Mouse (Mus musculus) megakaryocyte, adult 5-6 weeks (primary cell): ENCODE results near the gene Svop. TPM values are rescaled to one million over a fixed set of nuclear protein-coding genes. Genes with fewer than 3 reads are reported as not detected.

Experiments
- ATAC-seq: 2 replicates; pipeline ENCODE4 v1.8.0; 2016; ENCODE audit warnings: mild to moderate bottlenecking, inconsistent platforms; ENCODE audit not compliant: poor library complexity, severe bottlenecking
- total RNA-seq, 2 experiments: library from RNA; stranded (forward) in 1 of 2; stranded (reverse) in 1 of 2; fragments of 153-499, 151-499 nt in 1 of 2; fragments of 221-1000, 200-1000 nt in 1 of 2; gene quantifications; 2 replicates each; pipeline versions ENCODE4 v1.2.3 to v1.2.4; 2015 to 2017

The Svop gene
- total RNA-seq, 2 experiments from 2014 or later, result not detected

DNA sequence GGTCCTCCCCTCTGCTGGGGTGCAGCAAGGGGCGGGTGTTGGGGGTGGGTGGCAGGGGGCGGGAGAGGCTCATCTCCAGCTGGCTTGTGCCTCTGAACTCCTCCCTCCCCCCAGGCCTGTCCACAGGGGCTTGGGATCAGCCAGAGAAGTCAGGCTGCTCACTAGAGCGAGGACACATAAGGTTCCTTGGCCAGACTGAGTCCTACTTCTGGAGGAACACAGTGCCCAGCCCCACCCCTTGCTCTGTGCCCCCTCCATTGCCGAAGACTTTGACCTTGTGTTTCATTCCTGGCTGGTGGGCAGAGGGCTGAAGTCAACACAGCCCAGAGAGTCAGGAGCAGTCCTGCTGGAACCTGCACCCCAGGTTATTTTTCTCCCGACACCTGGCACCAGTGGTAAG is 87.8 kb downstream of the Svop start, which contains the start of gene Dao:
Dao (plus strand) TSS at position 162 of the 400 bp plus-strand sequence.
- ATAC-seq, result no peak

DNA sequence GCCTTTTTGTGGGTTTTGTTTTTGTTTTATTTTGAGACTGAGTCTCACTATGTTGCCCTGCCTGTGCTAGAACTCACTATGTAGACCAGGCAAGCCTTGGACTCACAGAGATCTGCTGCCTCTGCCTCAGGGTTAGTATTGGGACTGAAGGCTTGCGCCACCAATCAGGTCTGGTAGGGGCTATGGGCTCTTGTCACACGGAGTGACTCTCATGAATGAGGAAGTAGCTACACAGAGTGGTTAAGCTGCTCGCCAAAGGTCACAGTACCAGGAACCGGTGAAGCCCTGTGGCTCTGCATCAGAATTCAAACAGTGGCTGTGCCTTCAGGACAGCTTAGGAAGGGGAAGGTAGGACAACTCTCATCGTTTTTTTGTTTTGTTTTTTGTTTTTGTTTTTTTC is 92.0 kb downstream of the Svop start:
- ATAC-seq, result peak; percentile 99

DNA sequence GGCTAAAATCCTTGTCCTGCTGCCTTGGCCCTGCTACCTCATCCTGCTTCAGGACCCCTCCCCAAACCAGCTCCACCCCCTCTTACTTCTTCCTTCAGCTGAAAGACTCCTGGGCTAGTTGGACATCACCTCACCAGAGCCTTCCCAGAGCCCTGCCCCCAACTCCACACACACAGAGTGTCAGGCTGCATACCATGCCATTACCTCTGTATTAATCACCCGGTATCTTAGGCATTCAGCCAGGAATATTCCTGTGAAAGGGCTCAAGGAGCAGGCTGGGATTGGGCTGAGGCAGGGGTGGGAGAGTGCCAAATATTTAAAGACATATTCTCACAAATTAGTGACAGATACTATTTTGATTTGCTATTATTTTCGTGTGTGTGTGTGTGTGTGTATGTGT is 94.9 kb downstream of the Svop start:
- no peak for ATAC-seq

DNA sequence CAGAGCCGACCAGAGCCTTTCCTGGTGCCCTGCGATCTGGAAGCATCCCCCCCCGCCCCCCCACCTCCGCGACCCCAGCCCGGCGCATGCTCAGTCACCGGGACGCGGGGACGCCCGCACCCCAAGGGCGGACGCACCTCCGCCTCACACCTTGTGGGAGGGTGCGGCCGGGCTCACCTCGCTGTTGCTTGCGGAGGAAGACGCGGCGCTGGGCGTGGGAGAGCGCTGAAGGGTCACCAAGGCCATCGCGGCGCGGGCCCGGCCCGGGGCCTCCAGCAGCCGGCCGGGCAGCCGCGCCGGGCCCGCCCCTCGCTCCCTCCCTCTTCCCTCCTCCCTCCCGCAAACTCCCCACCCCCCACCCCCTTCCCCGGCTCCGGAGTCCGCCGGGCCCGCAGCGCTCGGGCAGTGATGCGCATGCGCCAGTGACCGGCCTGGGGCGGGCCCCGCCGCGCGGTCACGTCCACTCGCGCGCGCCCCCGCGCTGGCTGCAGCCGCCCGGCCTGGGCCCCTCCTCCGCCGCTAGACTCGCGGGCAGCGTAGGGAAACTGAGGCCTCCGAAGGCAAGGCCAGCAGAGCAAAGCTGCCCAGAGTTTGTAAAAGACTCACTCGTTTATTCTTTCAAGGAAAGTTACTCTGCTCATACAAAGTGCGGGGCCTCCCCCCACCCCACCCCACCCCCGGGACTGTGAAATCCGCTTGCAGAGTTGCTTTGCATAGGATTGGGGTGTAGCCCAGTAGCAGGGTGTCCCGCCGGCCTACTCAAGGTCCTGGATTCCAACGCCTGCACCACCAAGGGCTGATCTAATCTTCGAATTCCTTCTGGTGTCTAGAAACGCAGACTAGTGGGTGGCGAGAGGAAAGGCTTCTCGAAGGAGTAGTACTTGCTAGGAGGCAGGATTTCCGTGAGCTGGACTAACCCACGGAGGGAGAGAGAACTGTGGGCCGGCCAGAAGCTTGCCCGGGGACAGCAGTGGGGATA is 97.6 kb downstream of the Svop start, which contains the start of gene Ssh1:
Ssh1 (minus strand) TSS at position 408 of the 979 bp plus-strand sequence.
- ATAC-seq, result peak; percentile 68

DNA sequence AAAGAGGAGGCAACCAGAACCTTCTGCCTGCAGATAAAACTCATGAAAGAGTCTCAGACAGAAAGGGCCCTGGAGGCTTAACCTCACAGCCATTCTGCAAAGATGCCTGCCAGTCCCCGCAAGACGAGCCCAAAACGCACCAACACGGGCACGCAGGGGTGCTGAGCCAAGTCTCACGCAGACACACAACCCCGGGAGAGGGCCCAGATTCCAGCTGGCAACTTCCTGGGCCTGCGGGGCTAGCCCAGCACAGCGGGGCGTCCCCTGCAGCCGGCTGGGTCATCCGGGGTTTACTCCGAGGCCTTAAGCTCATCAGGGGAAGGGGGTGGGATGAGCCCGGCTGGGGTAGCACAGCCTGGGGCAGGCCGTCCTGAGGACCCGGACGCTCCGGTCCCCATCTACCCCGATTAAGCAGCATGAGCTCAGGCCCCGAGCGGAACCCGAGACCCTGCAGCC is 98.3 kb downstream of the Svop start:
- ATAC-seq, result peak; percentile 23

DNA sequence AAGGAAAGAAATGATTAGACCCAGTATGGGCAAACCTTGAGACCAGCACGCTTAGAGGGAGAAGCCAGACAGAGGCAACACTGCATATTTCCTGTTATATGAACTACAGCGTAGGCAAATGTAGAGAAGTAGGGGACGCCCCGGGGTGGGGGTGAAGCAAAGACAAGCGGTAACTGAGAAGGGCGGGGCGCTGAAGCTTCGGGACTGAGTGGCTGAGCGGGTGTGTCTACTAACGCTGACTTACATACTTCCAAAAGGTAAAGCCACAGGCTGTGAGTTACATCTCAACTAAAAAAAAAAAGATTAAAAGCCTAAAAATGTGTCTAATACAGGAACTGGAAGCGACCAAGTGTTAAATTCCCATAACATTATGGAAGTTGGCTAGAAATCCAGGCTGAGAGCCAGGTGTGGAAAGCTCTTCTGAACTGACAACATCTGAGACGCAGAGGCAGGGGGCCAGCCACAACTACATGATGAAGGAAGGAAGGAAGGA is 99.0 kb downstream of the Svop start:
- peak; percentile 86 for ATAC-seq

DNA sequence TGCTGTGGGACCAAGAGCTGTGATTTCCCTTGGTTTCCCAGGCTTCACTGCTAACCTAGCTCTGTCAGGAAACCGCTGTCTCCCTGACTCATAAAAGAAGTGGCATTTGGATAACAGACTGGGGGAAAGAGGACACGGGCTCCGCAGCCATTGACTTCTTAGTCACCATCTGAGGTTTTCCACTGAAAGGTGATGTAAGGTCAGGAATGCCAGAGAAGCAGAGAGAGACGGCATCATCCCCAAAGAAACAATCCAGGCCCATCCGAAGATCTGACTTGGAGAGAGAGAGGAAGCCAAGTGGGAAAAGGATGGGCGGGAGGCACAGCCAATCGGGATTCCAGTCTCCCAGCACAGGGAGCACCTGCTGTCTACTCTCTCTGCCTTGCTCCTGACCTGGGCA is 100.2 kb downstream of the Svop start:
- ATAC-seq, result no peak

DNA sequence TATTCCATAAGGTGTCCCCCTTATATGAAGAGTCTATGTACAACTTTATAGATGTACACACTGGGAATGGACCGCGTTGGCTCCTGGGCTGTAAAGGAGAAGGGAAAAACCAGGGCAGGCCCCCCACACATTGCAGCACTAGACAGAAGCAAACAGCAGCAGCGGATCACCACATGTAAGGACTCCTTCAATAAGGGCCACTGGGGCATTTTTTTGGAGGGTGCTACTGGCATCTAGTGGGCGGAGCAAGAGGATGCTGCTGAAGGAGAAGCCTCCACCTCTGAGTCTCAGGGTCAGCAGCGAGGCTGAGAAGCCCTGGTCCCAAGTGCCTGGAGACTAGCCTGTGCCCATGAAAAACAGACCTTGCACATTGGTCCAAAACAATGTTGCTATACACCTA is 100.8 kb downstream of the Svop start:
- ATAC-seq, result no peak

DNA sequence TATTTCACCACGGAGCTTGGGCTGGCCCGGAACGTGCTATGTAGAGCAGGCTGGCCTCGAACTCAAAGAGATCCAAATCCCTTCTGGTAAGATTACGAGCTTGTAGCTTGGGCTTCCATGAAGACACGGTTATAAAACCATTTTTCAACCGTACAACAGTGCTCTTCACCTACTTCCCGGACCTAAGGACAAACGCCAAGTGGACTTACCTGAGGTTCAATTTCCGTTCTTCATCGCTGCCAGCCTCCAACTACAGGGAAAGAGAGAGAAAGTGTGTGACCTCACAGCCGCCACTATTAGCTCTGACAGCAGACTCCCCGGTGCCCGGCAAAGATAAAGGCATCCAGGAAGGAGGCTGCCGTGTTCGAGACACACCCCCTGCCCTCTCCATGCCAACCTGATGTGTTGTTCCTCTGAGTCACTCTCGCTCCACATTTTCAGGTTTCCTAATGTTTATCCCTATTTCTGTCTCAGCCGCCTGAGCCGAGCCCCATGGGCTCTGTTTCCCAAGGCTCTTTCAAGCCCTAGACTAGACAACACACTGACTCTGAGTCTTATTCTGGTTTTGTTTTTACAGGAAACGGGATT is 101.8 kb downstream of the Svop start:
- ATAC-seq, result no peak

DNA sequence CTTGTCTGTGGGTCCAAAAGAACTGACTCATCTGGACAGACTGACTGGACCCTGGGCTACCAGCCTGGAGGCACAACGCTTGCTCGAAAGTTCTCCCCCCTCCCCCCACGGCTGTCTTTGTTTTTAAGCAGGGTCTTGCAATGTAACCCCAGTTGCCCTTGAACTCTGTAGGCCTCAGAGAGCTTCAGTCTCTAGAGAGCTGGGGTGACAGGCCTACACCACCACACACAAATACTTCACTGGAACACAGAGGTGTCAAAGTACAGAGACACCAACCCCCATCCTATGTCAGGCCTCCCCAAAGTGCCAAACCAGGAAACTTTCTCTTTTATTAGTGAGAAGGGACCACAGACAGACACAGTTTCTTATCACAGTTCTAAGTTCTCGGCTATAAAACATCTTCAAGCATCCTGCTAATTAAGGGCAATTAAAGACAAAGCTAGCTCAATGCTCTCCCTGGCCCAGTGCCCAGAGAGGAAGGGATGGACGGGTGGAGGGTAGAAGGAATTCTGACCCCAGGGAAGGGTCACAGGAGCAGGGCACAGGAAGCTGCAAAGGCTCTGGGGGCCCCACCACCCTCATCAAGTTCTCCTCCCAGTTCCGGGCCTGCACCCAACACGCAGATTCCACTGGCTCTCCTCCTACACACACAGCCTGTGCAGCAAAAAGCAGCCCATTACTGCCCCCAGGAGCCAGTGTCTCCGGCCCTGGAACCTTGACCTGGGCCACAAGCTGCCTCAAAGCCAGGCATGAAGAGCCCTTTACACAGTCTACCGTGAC is 105.0 kb downstream of the Svop start:
- no peak for ATAC-seq

DNA sequence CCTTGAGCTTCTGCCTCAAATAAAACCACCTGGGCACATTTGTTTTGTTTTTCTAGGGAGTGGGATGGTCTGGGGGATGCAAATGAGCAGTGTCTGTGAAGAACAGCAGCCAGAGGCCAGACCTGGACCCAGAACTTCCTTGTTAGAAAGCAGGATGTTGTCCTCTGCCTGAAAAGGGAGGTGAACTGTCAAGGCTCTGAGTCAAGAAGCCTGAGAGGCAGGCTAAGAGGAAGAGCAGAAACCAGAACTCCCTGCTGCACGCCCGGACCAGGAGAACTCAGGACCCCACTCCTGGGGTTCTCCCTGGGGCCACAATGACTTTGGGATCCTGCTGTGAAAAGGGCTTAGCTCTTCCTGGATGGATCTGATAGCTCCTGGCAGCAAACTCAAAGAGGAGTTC is 105.6 kb downstream of the Svop start:
- ATAC-seq, result no peak

DNA sequence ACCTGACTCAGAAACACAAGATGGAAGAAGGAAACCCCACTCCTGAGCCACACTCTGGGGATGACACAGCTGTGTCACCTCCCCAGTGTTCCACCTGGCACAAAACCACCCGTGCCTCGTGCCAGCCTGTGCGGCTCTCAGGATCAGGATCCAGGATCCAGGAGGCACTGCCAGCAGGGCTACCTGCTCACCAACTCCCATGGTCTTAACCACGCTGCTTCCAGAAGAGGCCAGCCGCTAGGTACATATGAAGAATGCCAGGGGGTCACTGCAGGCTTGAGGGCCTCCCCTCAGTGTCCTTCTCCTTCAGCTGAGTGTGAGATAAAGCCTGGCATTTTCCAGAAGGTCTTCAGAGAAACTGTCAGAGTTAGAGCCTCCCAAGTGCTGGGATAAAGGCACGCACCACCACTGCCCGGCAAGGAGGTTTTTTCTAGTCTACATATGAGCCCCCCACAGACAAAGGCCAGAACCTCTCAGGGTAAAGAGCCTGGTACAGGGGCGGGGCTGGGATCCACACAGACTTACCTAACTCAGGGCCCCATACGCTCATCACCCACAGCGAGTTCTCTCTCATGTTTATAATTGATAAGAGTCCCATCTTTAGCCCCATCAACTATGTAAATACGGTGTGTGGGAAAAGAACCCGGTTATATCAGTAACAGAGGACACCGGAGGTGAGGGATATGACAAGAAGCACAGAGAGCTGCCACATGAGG is 107.2 kb downstream of the Svop start:
- ATAC-seq, result 0 out of 2 replicates have a peak, but pooled peaks have one; percentile 31

DNA sequence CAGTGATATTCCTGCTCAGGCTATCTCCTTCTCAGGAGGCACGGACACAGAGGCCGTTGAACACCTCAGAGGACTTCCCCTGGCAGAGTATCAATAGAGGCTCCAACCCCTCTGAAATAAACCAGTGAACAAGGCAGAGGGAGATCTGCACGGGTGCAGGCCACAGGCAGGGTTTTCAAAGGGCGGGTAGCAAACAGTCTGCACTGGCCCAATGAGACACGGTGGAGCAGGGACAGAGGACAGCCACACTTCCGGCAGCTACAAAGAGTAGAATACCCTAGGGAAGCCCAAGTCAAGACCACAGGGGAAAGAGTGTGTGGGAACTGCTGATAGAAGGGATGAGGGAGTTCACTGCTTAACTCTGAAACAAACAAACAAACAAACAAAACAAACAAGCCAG is 107.8 kb downstream of the Svop start:
- no peak for ATAC-seq

DNA sequence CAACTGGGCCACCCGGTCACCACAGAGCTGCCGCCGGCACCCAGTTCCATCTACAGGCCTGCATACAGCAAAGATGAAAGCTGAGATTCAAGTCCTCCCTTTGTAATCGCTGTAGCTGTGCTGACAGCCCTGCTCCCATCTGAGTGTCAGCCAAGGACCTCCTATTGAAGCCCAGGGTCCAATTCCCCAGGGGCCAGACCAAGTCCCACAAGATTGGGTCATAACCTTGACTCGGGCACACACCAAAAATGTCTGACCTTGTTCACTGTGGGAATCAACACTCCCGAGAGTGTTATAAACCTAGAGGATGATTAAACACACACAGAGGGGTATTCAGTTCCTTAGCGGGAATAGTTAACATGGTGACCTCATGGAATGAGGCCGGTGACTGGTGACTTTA is 109.5 kb downstream of the Svop start:
- no peak for ATAC-seq

DNA sequence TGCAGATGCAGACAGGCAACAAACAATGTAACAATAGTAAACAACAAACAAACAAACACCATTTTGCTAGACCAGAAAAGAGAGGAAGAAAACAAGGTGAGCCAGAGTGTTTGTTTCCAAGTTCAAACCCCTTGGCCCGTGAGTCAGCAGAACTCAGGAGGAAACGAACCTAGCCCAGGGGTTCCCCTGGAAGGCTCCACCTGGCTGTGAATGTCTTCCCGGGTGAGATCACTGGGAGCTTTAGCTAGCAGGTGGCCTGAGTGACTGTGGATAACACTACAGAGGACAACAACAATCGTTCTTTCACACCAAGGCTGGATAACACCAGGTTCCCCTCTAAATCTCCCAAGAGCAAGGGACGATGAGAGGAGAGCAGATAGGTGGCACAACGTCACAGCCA is 110.2 kb downstream of the Svop start:
- ATAC-seq, result no peak

DNA sequence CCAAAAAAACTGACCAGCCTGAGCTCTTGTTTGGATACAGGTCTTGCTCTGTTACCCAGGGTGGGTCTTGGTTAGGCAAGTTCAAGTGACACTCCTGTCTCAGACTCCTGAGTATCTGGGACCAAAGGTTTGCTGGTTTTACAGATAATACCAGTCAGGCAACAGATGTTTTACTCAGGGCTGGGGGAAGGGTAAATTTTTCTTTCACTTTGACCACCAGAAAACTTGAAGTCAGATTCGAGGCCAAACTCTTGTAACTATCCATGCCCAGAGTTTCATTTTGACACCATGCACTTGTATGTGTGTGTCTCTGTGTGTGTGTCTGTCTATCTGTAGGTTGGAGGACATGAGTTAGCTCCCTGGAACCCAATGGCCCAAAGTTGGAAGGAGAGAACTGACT is 110.9 kb downstream of the Svop start:
- no peak for ATAC-seq

DNA sequence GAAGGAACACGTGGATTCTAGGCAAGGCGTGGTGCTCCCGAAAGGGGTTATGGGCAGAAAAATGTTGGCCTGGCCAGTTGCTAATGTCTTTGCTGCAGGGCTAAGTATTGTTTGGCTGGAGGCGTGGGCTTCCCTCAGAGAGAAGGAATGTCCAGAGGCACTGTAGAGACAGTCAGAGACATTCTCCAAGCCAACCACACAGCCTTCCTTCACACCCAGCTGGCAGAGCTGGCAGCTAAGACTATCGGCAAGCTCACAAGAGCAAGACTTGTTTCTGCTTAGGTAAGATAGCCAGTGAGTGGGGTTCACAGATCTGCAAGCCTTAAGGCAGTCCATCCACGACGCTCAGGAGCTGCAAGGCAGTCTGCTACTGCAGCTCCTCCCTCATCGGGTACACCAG is 114.1 kb downstream of the Svop start:
- ATAC-seq, result peak; percentile 26; the same call in 1 of the 2 replicates
